Mouse (Mus musculus) fibroblast of lung, adult 2 months (primary cell): ENCODE measurements around the gene Trnt1.

Experiments
- DNase-seq: peaks from one replicate; pipeline ENCODE4 v3.0.0-alpha.2; 2011; ENCODE audit warnings: low read depth

Gene Trnt1

GRCm38 (mm10) chr6:106787138-106787537 lies 18.2 kb downstream of the Trnt1 start:
- no peak for DNase-seq

GRCm38 (mm10) chr6:106791429-106791828 lies 22.5 kb downstream of the Trnt1 start:
- no peak for DNase-seq

- DNase-seq, result no peak
Measured at GRCm38 (mm10) chr6:106792486-106792885, 23.6 kb downstream of the Trnt1 start.

GRCm38 (mm10) chr6:106793088-106793487 lies 24.2 kb downstream of the Trnt1 start:
- DNase-seq, result no peak

- no peak for DNase-seq
Measured at GRCm38 (mm10) chr6:106793621-106794020, 24.7 kb downstream of the Trnt1 start.

GRCm38 (mm10) chr6:106794094-106794814 lies 25.3 kb downstream of the Trnt1 start:
- no peak for DNase-seq

- peak; percentile 53 for DNase-seq
Measured at GRCm38 (mm10) chr6:106799333-106800226, 30.7 kb downstream of the Trnt1 start, which contains the start of gene Crbn. Crbn (minus strand) TSS chr6:106800077.

- no peak for DNase-seq
Measured at GRCm38 (mm10) chr6:106800227-106800557, 31.3 kb downstream of the Trnt1 start.

GRCm38 (mm10) chr6:106804904-106805303 lies 36.0 kb downstream of the Trnt1 start:
- peak; percentile 41 for DNase-seq

GRCm38 (mm10) chr6:106809161-106809560 lies 40.2 kb downstream of the Trnt1 start:
- DNase-seq, result peak; percentile 28

- no peak for DNase-seq
Measured at GRCm38 (mm10) chr6:106810686-106811085, 41.8 kb downstream of the Trnt1 start.

GRCm38 (mm10) chr6:106819246-106819645 lies 50.3 kb downstream of the Trnt1 start:
- DNase-seq, result no peak

- DNase-seq, result no peak
Measured at GRCm38 (mm10) chr6:106819906-106820305, 51.0 kb downstream of the Trnt1 start.

- DNase-seq, result no peak
Measured at GRCm38 (mm10) chr6:106820566-106820965, 51.6 kb downstream of the Trnt1 start.

- no peak for DNase-seq
Measured at GRCm38 (mm10) chr6:106822329-106822728, 53.4 kb downstream of the Trnt1 start.
